Mouse (Mus musculus): ENCODE measurements around the gene R3hcc1l.

- TF ChIP-seq GATA1 (IDR thresholded peaks at IDR 0.05; ENCODE audit: low read length) (no peak), TAL1 (IDR thresholded peaks at IDR 0.05; ENCODE audit: low read length) (no peak)
These were observed 64.3 kb downstream of the R3hcc1l start for GRCm38 (mm10) chr19:42582811-42583370.

Data from erythroblast, embryonic 14.5 days (primary cell).